Mouse (Mus musculus) megakaryocyte progenitor cell, adult 5-6 weeks (primary cell): ENCODE results near the gene Ganab. TPM values are rescaled to one million over a fixed set of nuclear protein-coding genes. Genes with fewer than 3 reads are reported as not detected.
A peak's percentile ranks its signal among the peaks of the same experiment; 100 is the strongest.

Source experiments
- ATAC-seq: replicated peaks from 2 replicates; pipeline ENCODE4 v1.8.0; 2016; ENCODE audit warnings: mild to moderate bottlenecking, moderate TSS enrichment, inconsistent platforms; ENCODE audit not compliant: poor library complexity
- total RNA-seq, 2 experiments: library from RNA; stranded (forward) in 1 of 2; stranded (reverse) in 1 of 2; fragments of 157-497, 149-512 nt in 1 of 2; fragments of 200-1000 nt in 1 of 2; gene quantifications; 2 replicates each; pipeline versions ENCODE4 v1.2.3 to v1.2.4; 2015 to 2017

The Ganab gene
- total RNA-seq, 2 experiments from 2014 or later, result 86.0 to 118 TPM

DNA sequence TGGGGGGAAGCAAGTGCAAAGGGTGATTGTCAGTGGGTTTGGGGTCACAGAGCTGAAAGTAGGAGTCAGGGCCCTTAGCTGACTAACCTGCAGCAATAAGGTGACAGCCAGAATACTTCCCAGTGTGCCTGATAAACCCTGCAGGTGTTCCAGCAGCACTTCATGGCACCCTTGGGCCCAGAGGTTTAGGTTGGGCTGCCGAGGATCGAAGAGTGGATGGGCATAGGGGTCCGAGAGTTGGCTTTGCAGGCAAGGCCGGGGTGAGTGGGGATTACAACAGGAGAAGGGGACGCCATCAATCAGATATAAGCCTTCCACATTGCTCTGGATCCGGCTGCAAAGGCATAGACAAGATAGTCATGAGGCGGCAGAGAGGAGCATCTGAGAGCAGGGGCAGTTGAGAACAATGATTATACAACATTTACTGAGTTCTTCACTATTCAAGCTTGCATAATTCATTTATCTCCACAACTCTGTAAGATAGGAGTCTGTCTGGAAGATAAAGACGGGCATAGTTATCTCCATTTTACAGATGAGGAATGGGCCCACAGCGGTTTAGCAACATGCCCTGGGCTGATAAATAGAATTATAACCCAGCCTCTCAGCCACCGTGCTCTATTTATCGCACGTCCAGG, 30.1 kb downstream of the Ganab start:
- peak; percentile 47 for ATAC-seq

DNA sequence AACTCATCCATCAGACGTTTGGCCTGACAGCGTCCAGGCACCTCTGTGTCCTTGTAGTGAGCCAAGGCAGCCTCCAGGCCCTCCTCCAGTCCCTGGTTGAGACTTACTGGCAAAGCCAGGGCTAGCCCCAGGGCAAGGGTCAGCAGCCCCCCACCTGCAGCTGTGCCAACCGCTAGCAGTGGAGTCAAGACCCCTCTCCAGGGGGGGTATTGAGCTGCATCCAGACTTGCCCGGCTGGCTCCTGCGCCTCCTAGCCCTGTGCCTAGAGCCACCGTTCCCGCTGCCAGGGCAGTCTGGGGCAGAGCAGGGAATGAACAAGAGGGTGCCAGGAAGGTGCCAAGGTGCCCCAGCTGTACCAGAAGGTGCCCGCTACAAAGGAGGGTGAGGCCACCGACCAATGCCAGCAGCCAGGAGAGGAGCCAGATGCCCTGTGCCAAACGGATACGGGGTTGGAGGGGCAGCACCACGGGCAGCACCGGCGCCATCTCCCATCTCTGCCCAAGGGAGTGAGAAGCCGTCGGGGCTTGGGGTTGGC, 30.9 kb downstream of the Ganab start:
- ATAC-seq, result peak; percentile 37

DNA sequence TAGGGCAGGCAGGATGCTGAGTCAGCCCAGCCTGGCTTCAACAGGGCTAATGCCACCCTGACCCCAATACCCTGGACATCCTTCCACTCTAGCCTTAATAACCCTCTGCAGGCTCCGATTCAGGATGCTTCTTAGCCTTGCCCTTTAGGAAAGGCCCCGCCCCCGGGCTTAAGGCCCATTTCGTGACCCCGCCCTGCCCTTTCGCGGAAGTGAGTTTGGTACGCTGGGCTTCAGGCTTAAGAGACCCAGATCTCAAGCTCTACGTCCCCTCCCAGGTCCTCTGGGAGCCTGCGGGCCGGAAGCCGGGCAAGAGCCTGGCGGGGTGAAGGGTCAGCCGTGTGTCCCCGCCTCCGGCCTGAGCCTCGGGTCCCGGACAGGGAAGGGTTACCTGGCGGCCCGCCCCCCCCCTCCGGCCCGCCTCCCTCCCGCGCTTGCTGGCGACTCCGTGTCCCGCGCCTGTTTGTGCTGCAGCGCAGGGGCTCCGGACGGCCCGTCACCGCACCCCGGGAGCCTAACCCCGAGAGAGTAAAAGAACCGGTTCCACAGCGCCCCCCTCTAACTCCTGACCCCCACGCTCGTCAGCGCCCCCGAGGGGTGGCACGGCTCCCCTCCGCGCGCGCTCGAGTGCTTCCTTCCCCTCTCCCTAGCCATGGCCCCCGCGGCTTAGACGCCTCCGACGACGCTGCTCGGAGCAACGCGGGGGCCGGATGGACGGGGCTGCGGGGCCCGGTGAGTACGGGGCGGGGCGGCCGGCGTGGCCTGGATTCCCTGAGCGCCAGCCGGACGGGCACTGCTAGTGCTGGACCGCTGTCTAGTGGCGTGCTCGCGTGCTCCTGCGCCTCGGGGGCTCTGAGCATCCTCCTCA, 31.6 kb downstream of the Ganab start, which contains the start of the genes Rom1 and Eml3:
Gene Rom1, minus strand, starts transcription at position 133 of the 865 bp plus-strand sequence.
Gene Eml3, plus strand, starts transcription at position 329 of the 865 bp plus-strand sequence.
- ATAC-seq, result peak; percentile 68

DNA sequence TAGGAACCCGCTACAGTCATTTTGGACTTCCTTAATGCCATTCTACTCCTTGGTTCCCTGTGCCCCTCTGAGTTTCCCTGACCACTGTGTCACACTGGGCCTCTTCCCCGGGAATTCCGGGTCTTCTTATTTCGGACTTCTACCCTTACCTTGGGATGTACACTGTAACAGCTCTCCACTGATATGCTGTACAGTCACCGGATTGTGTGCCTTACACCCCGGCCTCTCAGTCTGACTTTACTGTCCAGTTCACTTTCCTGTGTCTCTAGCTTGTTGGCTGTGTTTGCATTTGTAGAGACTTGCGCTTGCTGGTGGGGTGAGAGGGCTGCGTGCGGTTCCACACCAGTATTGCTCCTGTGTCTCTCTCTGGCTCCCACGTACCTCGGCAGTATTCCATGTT, 32.2 kb downstream of the Ganab start:
- no peak for ATAC-seq

DNA sequence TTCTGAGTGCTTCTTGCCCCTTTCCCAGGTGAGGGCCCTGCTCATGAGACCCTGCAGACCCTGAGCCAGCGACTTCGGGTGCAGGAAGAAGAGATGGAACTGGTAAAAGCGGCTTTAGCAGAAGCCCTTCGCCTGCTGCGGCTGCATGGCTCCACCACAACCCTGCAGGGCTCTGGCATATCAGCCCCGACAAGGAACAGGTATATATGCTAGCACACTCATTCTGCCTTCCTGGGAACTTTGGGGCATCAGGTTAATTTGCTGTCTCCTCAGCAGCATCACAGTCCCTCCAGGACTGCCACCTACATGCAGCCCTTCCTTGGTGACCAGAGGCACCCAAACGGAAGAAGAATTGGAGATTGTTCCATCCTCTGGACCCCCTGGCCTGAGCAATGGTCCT, 32.9 kb downstream of the Ganab start:
- no peak for ATAC-seq

DNA sequence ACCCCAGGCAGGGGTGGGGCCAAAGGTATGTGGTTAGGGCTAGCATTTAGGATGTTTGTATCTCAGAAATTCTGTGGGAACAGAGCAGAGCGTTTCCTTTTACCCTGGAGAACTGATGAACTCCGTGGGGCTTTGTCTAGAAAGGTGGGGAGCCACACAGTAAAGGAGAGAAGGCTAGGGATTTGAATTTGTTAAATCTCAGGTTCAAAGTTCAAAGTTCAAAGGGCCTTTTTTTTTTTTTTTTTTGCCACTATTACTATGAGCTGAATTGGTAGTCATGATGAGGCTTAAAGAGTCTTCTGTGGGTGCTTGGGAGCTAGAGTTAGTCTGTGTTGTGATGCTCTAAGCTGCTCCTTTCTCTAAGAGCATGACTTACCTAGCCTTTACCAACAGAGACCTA, 38.9 kb downstream of the Ganab start:
- ATAC-seq, result no peak

DNA sequence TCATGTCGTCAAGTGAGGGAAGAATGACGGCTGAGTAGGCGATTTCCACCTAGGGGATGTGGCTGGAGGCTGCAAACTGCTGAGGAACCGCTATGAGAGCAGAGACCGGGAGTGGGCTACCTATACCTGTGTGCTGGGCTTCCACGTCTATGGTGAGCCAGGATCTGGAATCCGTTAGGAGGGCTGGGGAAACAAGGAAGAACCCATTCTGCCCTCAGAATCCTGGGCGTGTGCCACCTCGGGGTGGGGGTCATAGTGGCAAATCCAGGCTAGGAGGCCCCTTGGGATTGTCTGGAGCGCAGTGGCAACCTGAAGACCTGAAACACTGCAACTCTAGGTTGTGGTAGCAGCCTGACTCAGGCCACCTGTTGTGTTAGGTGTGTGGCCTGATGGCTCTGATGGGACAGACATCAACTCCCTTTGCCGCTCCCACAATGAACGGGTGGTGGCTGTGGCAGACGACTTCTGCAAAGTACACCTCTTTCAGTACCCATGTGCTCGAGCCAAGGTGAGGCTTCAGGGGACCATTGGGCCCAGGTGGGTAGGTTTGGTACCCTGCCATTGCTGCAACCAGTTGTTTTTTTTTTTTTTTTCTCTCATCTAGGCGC, 42.8 kb downstream of the Ganab start:
- ATAC-seq, result no peak

DNA sequence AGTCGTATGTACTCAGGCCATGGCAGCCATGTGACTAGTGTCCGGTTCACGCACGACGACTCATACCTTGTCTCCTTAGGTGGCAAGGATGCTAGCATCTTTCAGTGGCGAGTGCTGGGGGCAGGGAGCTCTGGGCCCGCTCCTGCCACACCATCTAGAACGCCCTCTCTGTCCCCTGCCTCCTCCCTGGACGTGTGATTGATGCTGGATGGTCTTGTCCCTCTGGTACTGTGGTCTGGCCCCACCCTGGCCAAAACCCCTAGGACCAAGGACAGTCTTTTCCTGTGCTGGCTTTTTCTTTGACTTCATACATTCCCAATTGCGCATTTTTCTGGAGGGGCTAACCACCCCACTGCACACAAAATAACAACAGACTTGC, 43.3 kb downstream of the Ganab start:
- no peak for ATAC-seq

DNA sequence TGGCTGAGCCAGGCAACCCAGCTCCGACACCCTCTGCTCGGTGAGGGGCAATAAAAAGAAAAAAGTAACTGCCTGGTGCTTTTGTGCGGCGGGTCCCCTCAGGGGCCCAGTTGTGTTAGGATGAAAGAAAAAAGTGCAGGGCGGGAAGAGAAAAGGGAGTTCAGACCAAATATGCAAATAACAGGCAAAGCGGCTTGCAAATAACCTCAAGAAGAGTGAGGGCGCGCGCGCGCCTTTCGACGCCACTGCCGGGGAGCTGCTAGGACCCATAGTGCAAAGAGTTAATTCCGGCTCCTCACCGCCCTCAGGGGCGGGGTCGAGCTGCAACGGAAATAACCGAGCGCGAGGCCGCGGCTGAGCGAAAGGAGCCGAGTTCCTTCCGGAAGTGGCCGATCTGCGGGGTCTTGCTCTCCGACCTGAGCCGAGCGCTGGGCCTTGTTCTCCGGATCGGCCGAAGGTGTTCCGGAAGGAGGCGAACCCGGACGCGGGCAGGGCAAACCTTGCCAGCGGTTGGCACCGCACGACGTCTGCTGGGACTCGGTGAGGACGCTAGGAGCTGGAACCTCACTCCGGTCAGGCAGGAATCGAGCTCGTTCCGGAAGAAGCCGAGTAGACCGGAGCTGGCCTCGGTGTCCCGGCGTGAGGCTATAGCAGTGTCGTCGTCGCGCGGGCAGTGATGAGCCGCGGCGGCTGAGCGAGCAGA, 43.8 kb downstream of the Ganab start, which contains the start of gene Mta2:
Gene Mta2, plus strand, starts transcription at position 361 of the 703 bp plus-strand sequence.
- ATAC-seq, result peak; percentile 79

DNA sequence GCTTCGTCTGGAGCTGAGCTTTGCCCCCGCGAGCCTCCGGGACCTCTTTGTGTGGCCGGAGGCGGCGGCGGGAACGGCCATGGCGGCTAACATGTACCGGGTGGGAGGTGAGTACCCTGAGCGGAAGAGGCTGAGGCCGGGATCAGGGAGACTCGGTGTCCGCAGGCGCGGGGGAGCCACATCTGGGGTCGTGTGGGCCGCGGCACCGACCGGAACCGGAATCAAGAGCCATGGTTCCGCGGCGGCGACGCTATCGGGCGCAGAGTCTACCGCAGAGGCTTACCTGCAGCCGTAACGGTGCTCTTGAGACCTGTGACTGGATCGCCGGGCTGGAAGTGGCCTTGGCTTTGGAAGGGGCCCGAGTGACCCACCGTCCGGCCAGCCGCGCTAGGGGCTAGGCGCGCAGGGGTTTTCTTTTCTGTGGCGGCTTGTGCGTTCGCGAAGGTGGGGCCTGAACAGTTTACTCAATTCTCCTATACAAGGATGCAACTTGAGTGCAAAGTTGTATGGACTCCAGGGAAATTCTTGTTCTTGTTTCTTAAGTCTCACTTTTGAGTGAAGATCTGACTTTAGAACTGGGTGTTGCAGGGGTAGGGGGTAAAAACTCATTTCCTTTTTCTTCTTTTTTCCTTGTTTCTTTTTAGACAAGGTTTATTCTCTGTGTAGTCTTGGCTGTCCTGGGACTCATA, 44.5 kb downstream of the Ganab start:
- peak; percentile 3 for ATAC-seq

DNA sequence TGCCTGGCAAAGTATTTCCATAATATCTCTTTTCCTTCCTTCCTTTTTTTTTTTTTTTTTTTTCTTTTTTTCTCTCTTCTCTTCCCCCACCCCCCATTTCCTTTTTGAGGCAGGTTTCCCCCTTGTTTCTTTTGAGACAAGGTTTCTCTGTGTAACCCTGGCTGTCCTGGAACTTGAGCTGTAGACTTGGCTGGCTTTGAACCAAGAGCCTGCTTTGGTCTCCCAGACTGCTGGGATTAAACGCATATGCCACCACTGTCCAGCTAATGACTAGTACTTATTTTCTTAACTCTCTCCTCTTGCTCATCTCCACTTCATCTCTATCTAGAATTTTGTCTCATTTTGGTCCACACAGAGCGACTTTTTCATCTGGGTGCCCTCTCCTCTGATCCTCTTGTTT, 45.2 kb downstream of the Ganab start:
- no peak for ATAC-seq

DNA sequence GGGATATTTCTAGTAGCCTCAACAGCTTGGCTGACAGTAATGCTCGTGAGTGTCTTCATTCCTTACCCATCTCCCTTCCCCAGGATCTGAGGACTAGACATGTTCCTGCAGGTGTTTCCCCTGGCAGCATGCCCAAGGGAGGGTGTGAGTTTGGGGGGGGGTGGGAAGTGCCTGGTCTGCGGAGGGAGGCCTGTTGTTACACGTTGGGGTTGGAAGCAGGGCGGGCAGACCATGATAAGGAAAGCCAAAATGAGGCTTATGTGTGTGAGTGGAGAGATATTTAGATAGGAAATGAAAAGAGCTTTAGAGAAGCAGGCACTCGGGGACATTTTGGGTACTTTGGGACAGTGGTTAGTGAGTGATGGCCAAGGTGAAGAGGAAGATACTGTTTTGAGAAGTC, 46.2 kb downstream of the Ganab start:
- ATAC-seq, result peak; percentile 59

DNA sequence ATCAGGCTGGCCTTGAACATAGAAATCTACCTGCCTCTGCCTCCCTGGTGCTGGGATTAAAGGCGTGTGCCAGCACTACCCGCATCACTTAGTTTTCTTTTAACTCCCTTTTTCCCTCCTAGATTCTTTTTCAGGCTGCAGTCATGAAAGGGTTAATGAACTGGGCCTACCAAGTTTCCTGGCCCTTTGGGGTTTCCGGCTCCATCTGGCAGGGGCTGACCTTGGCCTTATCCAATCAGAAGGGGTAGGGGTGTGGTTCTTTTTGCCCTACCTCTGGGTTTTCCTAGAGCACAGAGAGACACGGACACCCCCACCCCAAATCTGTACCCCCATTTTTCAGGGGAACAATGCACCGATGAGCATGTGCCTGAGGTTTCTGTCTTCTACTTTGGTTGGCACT, 46.9 kb downstream of the Ganab start:
- peak; percentile 18; the same call in 1 of the 2 replicates for ATAC-seq

DNA sequence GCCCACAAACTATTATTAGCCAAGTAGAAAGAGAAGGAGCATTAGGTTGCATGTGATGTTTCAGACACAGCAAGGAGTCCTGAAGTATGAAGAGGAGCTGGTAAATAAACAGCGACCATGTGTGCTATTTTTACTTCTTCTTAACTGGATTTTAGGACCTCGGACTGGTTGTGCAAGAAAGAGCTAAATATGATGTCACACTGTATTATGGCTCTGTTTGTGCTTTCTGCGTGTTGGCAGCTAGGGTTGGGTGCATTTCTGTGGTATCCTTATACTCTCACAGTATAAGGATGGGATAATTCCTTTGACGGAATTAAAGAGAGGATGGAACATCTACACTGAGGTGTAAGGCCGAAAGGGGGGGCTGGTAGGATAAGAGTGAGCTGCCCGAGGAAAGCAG, 47.4 kb downstream of the Ganab start:
- ATAC-seq, result no peak

DNA sequence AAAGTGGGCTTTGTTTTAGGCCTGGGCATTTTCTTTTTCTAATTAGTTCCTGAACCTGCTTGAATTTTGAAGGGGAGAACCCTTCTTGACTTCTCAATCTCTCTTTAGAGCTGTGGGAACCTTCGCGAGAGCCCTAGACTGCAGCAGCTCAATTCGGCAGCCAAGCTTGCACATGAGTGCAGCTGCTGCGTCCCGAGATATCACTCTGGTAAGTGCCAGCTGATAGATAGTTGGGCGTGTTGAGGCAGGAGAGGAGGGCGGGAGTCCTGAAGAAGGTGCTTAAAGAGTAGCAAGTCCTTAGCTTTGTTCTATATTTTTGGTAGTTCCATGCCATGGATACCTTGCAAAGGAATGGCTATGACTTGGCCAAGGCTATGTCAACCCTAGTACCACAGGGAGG, 49.1 kb downstream of the Ganab start:
- ATAC-seq, result peak; percentile 18; the same call in 1 of the 2 replicates

DNA sequence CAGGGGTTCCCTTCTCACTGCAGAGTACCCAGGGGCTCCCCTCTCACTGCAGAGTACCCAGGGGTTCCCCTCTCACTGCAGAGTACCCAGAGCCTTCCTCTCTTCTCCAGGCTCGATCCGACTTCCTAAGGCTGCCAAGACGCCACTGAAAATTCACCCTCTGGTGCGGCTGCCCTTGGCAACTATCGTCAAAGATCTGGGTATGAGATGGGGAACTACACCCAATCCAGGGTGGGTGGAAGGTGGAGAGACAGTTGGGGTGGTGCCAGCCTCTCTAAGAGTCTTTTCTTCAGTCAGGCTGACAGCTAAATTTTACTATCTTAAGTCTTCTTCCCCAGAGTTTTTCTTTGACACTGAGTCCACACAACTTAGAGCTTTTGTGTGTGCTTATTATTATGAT, 52.3 kb downstream of the Ganab start:
- ATAC-seq, result no peak

DNA sequence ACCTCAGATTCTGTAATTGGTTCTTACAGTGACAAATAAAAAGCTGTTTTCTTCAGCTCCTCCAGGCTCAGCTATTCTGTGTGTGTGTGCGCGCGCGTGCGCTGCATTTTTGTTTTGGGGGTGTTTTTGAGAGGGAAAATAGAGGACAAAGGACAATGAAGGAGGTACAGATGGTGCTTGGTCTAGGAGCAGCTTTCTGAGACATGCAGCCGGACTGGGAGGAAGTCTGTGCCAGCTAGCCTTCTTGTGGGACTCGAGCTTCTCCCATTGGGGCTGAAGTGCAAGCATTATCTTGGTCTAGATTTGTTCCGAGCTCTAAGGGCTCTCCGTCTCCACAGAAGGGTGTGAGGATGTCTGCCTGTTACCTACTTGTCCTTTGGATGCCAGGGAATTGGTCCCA, 54.4 kb downstream of the Ganab start:
- no peak for ATAC-seq

DNA sequence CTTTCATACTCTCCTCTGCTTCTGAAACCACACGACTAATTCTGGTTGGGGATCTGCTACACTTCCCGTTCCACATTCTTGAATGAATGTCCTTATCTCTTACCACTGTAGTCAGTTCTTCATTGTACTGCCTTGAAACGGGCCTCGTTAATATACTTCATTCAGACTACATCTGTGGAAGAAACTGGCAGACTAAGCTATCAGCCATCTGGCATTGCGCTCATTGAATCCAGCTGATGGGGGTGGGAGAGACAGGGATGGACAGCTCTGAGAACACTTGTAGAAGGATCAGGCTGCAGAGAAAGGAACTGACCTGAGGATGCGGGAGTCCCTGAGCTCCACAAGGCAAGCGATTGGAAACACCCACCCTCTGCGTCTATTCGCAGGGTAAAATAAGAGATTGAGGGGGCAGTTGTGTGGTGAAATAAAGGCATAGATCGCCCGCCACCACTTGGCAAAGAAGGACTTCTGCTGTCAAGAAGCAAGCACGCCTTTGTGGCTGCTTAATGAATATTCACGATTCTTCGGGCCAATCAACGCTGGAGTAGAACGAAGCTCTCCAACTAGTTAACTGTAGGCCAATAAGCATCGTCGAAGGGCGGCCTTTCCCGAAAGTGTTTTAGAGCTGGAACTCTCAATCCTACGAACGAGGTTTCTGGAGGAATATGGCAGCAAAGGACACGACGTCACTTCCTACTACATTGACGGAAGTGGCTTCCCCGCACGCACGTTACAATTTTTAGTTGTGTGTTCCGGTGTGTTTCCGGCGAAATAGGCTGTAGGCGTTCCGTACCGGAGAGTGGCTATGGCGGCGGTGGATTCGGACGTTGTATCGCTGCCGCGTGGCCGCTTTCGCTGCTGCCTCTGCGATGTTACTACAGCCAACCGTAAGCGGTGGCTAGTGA, 55.5 kb downstream of the Ganab start, which contains the start of gene Tut1:
Gene Tut1, plus strand, starts transcription at position 713 of the 905 bp plus-strand sequence.
- ATAC-seq, result peak; percentile 96

DNA sequence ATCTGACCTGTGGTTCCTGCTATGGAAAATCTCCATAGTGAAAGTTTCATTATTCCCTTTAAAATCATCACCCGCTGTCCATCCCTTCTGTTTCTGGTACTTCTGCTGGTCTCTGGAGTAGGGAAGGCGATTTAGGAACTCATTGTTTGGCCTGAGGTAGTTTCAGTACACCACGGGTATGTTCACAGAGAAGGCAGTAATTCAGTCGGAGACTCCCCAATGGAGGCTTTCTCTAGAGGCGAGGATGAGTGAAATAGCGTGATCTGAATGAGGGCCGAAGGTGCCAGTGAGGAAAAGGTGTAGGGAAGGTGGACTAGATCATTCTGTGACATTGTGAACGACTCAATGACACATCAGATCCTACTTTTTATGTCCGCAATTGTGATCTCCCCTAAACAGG, 56.3 kb downstream of the Ganab start:
- ATAC-seq, result no peak
